Mouse (Mus musculus) gastrocnemius, postnatal 4 days (tissue): ENCODE measurements around the gene Afm. TPM values are rescaled to one million over a fixed set of nuclear protein-coding genes. Genes with fewer than 3 reads are reported as not detected.

Experiments
- DNase-seq, 2 experiments: peaks; one replicate each; pipeline ENCODE4 v3.0.0; 2021 to 2022; ENCODE audit warnings: low spot score in 2 of 2, mixed read lengths in 2 of 2
- total RNA-seq, 2 experiments: library from RNA; stranded (reverse); gene quantifications; 2 replicates each; pipeline ENCODE4 v1.2.3; 2021

Afm gene
- total RNA-seq, 2 experiments from 2014 or later, result 0.60 TPM; not detected in 1

- DNase-seq, result no peak
Measured at GRCm38 (mm10) chr5:90551191-90551590, 32.5 kb downstream of the Afm start.

- DNase-seq, result no peak
Measured at GRCm38 (mm10) chr5:90556052-90556451, 37.3 kb downstream of the Afm start.

- DNase-seq, result no peak
Measured at GRCm38 (mm10) chr5:90560743-90561142, 42.0 kb downstream of the Afm start, which contains the start of gene 5830473C10Rik. Gene 5830473C10Rik, plus strand, starts transcription at chr5:90561107.

- DNase-seq, result no peak
Measured at GRCm38 (mm10) chr5:90561721-90562275, 43.1 kb downstream of the Afm start.

- DNase-seq, result no peak
Measured at GRCm38 (mm10) chr5:90562880-90563279, 44.1 kb downstream of the Afm start.

- DNase-seq, result no peak
Measured at GRCm38 (mm10) chr5:90564161-90564560, 45.4 kb downstream of the Afm start.

GRCm38 (mm10) chr5:90565205-90565604, 46.5 kb downstream of the Afm start:
- DNase-seq, result no peak

DNA sequence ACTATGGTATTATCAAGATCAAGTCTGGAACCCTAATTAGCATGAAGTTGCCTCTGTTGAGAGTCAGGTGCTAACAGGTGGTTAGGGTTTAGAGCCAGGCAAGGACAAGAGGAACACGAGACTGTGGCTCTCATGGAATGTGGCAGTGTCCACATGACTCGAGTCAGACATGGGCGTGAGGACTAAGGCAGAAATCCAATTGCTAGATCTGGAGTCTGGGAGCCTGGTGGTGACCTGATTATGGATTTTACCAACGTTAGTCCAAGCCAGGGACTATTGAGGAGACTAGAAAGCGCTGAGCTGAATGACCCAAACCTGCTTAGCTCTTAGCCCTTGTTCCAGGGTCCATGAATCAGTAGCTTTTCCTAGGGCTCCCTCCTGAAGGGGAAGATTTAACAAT, 49.1 kb downstream of the Afm start:
- no peak for DNase-seq

DNA sequence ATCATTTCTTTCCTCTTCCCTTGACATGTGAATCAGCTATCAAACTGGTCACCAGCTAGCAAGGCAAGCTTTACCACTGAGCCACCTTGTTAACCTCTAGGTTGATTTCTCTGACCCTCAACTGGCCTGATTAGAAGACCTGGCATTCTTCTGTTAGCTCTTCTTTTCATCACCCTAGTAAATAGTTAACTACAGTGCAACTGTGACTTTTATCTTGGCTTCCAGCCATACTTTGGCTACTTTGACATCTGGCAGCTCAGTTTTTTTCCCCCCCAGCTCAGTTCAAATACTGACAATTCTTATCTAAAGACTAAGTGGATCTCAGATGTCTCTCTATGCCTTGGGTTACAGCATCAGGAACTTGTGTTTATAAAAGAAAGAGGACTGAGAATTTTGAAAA, 49.6 kb downstream of the Afm start:
- no peak for DNase-seq

GRCm38 (mm10) chr5:90571216-90571615, 52.5 kb downstream of the Afm start:
- no peak for DNase-seq

DNA sequence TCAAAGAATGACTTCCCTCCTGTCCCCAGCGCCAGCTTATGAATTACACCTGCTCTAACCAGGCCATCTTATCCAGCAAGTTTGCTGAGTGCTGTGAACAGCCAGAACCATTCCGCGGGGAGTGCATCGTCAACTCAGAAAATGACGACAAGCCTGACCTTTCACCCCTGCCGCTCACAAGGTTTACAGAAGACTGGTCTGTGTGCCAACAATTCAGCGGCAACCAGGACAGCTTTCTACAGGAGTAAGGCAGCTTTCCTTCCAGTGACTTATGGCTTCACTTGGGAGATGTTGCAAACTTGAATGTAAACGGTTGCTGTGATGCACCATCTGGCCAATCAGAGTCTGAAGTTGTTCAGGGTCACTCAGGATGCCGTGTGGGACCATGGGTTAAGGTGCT, 59.0 kb downstream of the Afm start:
- no peak for DNase-seq

DNA sequence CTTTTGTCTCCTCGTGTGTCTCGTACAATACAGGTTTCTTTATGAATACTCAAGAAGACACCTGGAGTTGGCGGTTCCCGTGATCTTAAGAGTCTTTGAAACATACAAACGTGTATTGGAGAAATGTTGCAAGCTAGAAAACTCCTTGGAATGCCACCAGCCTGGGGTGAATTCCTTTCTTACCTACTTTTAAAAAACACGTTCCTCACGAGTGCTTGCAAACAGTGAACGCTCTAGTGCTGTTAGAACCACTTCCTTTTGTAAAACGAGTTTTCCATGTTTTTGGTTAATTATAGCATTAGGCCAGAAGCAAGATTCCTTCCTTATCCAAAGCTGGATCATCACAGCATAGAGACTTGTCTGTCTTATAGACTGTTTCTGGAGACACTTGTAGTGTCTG, 60.8 kb downstream of the Afm start:
- no peak for DNase-seq

DNA sequence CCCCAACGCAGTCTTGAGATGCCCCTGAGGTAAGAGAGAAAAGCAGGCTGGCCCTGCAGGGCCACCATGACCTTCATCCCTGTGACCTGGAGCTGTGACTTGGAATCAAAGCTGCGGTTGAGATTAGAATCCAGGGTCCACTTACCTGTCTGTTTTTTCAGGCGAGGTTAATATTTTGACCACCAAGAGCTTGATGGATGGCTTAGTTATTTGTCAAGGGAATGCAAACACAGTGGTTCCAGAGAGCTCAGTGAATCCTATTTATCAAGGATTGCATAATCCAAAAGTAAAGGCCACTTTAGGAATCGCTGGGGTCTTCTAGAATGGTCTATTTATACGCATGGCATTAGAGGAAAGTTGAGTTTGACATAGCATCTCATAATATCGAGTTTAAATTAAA, 63.4 kb downstream of the Afm start:
- no peak for DNase-seq

GRCm38 (mm10) chr5:90584799-90585198, 66.1 kb downstream of the Afm start:
- DNase-seq, result no peak

- DNase-seq, result no peak
Measured at GRCm38 (mm10) chr5:90586511-90586910, 67.8 kb downstream of the Afm start.

DNA sequence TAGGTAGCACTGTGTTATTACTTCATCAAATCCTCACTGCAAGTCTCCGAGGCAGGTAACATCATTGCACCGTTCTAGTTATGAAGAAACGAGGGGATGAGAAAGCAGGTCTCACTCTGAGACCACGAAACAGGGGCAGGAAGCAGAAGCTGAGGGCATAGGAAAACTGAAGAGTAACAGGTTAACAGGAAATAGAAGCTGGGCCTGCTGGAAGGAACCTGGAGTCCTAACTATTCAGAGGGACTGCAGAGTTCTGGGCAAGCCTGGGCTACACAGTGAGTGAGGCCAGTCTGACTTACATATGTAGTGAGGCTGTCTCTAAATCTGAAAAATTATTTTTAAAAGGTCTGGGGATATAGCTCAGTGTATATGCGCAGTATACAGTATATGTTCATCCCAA, 69.4 kb downstream of the Afm start:
- DNase-seq, result no peak

- DNase-seq, result peak; percentile 39 to 57
Measured at GRCm38 (mm10) chr5:90588708-90589595, 70.2 kb downstream of the Afm start.

DNA sequence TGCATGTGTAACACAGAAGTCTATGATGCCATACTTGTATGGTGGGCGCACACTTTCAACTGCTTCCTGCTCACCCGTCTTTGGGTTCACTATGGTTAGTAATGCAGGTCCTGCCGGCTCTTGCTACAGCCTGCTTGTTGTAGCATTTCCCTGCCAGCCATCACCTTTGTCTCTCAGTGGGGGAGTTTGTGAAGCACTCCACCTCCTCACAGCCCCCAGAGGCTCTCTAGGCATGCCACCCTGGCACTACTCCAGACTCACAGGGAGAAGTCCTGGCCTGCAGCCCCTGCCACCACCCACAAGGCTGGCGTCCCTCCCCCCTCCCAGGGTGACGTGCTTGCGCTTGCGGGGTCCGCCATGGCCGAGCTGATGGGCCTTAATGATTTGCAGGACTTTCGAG, 71.9 kb downstream of the Afm start:
- no peak for DNase-seq

DNA sequence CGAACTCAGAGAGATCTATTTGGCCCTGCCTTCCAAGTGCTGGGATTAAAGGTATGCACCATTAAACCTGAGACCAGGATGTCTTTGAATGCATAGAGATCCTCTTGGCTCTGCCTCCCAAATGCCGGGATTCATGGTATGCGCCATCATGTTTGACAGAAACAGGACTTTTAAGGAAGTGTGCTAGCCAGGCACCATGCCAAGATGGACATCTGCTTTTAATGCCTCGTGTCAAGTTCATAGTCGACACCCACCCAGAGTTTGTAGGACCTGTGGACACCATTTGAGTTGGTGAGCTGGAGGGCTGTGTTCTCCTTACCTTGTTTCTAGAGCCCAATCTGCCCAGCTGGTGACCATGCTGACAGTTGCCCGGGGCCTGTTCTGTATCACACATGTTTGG, 73.2 kb downstream of the Afm start:
- no peak for DNase-seq

- no peak for DNase-seq
Measured at GRCm38 (mm10) chr5:90594945-90595344, 76.2 kb downstream of the Afm start.

GRCm38 (mm10) chr5:90596155-90596554, 77.4 kb downstream of the Afm start:
- no peak for DNase-seq

DNA sequence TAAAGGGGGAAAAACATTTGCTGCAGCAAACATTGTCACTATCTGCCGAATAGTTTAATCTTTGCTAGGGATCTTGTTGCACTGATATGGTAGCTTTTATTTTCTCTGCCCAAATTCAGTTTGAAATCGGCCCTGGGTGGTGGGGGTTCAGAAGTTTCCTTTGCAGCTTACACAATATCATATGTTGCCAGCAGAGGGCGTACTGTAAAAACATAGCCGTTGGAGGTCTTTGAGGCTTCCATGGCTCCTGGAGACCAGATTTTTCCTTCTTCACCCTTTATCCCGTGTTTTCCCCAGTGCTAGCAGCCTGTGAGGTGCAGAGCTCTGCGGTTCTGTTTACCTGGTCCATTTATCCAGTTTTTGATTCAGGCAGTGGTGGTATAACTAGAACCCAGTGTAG, 82.7 kb downstream of the Afm start:
- peak in 1 of 2 experiments; percentile 50 for DNase-seq
